Mouse (Mus musculus): ENCODE data around the gene Limk2.

DNA sequence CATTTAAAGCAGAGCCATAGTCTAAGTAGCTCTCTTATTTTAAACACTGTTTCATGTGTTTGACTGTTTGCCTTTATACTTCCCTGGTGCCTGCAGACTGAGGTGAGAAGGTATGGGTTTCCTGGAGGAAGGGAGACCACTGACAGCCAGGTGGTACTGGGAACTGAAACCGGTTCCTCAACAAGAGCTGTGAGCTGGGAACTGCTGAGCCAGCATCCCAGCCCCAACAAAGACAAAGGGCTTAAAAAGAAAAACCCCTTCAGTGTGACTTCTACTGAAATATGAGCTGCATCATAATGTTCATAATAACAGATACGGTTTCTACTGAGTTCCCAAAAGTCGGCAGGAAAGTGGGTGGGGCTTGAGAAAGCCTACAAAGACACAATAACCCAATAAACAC lies 46.1 kb downstream of the Limk2 start:
- no peak for TF ChIP-seq CTCF (IDR thresholded peaks at IDR 0.05; ENCODE audit: extremely low read depth, insufficient read length, insufficient replicate concordance, low read depth, low read length)
- TF ChIP-seq POLR2A (IDR thresholded peaks at IDR 0.05; ENCODE audit: low read depth, low read length) = no peak
